Mouse (Mus musculus) cerebellum, adult 2 months (tissue): ENCODE data around the gene Rnf121.

Source experiments
- CTCF ChIP-seq: fragments of 200-500 bp; IDR thresholded peaks from 2 replicates; pipeline ENCODE4 v1.5.1; 2011; ENCODE audit warnings: low read depth, mild to moderate bottlenecking, control low read depth, low read length, moderate library complexity, borderline replicate concordance; ENCODE audit not compliant: insufficient read depth
- POLR2A ChIP-seq: fragments of 200-500 bp; IDR thresholded peaks from 2 replicates; pipeline ENCODE4 v1.6.1; 2011; ENCODE audit warnings: low read length, control low read depth, borderline replicate concordance; ENCODE audit not compliant: insufficient read depth

DNA sequence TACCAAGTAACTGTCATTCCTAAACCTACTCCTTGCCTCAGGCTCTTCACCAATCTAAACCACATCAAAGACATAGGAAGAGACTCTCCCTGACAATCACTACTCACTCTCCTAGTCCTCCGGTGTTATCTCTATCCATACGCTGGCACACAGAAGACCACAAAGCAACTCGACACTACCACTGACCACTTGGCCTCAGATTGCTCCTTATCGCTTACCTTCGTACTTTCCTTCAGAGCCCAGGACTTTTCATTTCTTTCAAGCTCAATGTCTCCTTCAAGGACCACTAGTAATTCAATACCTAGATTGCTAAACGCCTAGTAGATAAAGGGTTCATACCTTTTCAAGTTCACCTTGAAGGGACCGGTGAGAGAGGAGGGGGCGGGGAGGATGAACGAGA, 1.4 kb downstream of the Rnf121 start:
- no peak for TF ChIP-seq POLR2A
- no peak for TF ChIP-seq CTCF
